Mouse (Mus musculus): ENCODE data around the gene Egfl7.

GRCm38 (mm10) chr2:26553904-26554303 is 25.9 kb upstream of the Egfl7 start:
- TF ChIP-seq MAFK (IDR thresholded peaks at IDR 0.05; ENCODE audit: insufficient read depth, low read depth, low read length): no peak
- no peak for TF ChIP-seq ZC3H11A (IDR thresholded peaks at IDR 0.05; ENCODE audit: borderline replicate concordance, low read depth, low read length)
- TF ChIP-seq HCFC1 (IDR thresholded peaks at IDR 0.05; ENCODE audit: borderline replicate concordance, insufficient read depth, low read length): no peak
